Mouse (Mus musculus): ENCODE measurements around the gene Zfp978.

GRCm38 (mm10) chr4:147432443-147432790, 71.3 kb downstream of the Zfp978 start:
- no peak for TF ChIP-seq CTCF (IDR thresholded peaks at IDR 0.05; ENCODE audit: low read depth, low read length)
- TF ChIP-seq POLR2A (IDR thresholded peaks at IDR 0.05; ENCODE audit: extremely low read depth, insufficient read depth, low read length): no peak
